Mouse (Mus musculus): ENCODE results near the gene Cpt1b.
"Not testable (repeated sequence)": the region's sequence is repeated elsewhere in the genome, so short reads cannot be mapped to it uniquely, and the experiment has no call there.

The Cpt1b gene

GRCm38 (mm10) chr15:89432946-89433345 is 7.3 kb upstream of the Cpt1b start:
- in situ Hi-C loops (cut with MboI, MseI): no loop called here

DNA sequence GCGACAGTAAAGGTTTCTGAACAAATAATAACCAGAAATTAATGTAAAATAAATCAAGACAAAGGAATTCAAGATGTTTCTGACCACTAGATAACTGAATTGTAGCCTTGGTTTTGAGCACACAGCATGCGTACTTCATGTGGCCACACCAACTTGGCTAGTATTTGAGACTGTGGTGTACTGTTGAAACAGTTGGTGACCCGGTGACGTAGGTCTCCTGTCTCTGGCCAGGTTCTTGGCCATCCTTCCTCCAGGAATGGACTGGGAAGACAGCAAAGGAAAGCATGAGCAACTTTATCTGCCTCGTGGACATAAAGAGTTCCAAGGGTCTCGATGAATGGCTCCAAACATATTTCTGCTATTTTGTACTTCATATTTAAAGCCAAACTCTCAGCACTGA is 6.1 kb upstream of the Cpt1b start:
- in situ Hi-C loops (cut with MboI, MseI): no loop called here

DNA sequence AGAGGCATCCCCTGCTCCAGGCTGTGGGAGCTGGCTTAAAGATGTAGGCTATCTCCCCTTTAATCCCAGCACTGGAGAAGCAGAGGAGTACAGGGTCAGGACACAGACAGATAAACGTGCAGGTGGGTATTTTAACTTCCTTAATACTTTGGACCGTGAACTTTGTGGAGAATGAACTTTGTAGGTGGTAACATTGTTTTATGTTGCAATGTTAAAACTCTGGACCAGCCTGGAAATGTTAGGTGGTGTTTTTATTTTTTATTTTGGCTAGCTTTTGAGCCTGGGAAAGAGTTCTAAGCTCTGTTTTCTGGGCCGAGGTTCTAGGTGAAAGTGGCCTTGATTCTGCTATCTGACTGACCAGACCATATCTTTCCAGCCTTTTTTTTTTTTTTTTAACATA is 5.6 kb upstream of the Cpt1b start:
- in situ Hi-C loops (cut with MboI, MseI): no loop called here

DNA sequence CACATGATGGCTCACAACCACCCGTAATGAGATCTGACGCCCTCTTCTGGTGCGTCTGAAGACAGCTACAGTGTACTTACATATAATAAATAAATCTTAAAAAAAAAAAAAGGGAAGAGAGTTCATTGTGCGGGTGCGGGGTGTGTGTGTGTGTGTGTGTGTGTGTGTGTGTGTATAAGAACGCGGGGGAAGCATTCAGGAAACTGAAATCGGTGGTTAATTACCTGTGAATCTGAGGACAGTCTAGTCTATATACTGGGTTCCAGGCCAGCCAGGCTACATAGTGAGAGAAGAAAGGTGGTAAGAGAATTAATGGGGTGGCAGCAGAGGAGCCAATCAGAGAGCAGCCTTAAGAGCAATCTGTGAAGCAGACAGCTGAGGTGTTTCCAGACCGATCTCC is 5.1 kb upstream of the Cpt1b start:
- in situ Hi-C loops (cut with MboI, MseI): not testable (repeated sequence)

GRCm38 (mm10) chr15:89430341-89430740 is 4.7 kb upstream of the Cpt1b start:
- in situ Hi-C loops (cut with MboI, MseI): no loop called here

GRCm38 (mm10) chr15:89429352-89430221 is 3.9 kb upstream of the Cpt1b start, which contains the start of the genes C730034F03Rik, Gm44502 and Chkb:
TSS of gene C730034F03Rik (plus strand) at chr15:89429589.
TSS of gene Gm44502 (minus strand) at chr15:89429696.
TSS of gene Chkb (minus strand) at chr15:89429908.
- in situ Hi-C loops (cut with MboI, MseI): loop anchor here (5.0 kb wide), 1 partner anchor 57 kb away; the partner anchor contains the start of gene Sco2

- in situ Hi-C loops (cut with MboI, MseI): loop anchor here (5.0 kb wide), 1 partner anchor 57 kb away; the partner anchor contains the start of gene Sco2
These were observed 3.2 kb upstream of the Cpt1b start for GRCm38 (mm10) chr15:89428821-89429351.

- in situ Hi-C loops (cut with MboI, MseI): loop anchor here (5.0 kb wide), 1 partner anchor 56 kb away; the partner anchor contains the start of gene Sco2
These were observed 2.6 kb upstream of the Cpt1b start for GRCm38 (mm10) chr15:89428136-89428790.

DNA sequence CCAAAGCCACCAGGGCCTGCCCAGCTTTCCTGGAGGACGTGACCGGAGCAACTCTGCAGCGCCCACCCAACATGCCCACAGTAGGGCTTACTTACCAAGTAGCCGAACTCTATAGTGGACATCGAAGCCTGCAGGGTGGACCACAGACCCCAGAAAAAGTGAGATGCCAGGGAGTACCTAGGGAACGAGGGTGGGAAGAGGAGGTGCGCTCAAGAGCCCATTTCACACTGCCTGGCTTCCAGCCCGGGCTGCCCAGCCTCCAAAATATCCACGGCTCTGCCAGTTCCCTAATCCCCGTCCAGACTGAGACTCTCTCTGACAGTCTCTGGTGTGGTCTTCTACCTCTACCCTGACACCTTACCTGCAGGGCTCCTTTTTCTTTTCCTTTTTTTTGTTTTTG is 1.1 kb upstream of the Cpt1b start:
- in situ Hi-C loops (cut with MboI, MseI): loop anchor here (5.0 kb wide), 1 partner anchor 54 kb away; the partner anchor contains the start of gene Sco2

DNA sequence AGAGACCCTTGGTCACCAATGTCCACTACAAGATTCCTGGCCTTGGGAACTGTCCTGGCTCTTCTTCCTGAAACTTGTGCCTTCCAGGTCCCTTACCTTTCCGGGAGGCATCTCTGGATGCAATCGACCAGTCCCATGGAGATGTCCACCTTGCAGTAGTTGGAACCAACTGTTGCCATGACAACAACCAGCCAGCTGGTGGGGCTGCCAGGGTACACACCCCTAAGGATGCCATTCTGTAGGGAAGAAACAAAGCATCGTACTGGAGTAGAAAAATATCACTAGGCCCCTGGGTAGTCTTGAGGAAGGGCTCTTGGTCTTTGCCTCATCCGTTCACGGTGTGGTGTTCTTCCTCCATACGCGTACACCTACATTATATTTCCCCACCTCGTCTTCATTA is 1.0 kb downstream of the Cpt1b start:
- in situ Hi-C loops (cut with MboI, MseI): loop anchor here (5.0 kb wide), 1 partner anchor 52 kb away; the partner anchor contains the start of gene Sco2

DNA sequence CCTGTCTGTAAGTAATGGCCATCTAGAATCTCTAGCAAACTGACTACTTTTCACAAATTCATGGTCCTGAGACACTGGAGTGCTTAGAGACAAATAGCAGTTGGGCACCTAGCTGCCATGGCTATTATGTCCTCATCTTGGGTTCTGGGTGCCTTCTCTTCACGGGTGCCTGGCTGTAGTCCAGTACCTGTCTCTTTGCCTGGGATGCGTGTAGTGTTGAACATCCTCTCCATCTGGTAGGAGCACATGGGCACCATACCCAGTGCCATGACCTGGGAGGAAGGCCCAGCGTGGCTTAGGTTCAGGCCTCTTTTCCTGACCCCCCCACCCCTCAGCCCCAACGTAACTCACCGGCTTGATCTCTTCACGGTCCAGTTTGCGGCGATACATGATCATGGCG is 3.7 kb downstream of the Cpt1b start:
- in situ Hi-C loops (cut with MboI, MseI): no loop called here

DNA sequence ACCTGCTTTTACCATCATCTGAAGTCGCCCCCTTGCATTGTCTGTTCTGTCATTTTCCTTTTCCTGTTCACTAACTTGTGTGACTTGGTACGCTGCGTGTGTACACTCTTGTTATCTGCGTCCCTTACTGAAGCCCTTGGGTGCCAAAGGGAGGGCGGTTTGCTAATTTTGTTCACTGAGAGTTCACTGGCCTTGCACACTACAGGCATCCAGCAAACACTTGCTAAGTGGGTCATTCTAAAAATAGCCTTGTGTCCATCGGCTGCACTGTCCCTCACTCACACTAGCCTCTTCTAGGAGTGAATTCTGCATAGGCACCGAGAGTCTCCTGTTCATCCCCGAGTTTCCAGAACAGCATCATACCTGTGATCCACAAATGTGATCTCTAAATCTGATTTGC is 10.4 kb downstream of the Cpt1b start:
- in situ Hi-C loops (cut with MboI, MseI): no loop called here

DNA sequence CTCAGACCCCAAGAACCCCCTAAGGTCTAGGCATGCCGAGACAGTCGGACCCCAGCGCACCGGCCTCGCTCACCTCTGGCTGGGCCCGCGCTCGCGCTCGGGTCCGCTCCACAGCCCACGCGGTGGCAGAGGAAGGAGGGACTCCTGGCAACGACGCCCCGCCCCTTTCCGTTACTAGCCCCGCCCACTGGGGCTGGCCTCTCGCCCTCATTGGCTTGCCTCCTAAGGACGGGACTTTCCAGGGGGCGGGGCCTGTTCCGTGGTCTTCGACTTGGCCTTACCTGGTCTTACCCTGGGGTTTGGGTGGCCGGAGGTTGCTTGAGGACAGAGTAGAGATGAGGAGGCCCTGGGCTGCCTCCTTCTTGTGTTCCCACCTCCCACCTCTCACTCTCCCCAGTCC is 15.5 kb downstream of the Cpt1b start, which contains the start of gene Syce3:
Gene Syce3 (minus strand): TSS at position 386 of the 400 bp plus-strand sequence.
- in situ Hi-C loops (cut with MboI, MseI): no loop called here

GRCm38 (mm10) chr15:89406691-89407090 is 19.0 kb downstream of the Cpt1b start:
- in situ Hi-C loops (cut with MboI, MseI): no loop called here

- in situ Hi-C loops (cut with MboI, MseI): no loop called here
These were observed 20.6 kb downstream of the Cpt1b start for GRCm38 (mm10) chr15:89404831-89405623.

DNA sequence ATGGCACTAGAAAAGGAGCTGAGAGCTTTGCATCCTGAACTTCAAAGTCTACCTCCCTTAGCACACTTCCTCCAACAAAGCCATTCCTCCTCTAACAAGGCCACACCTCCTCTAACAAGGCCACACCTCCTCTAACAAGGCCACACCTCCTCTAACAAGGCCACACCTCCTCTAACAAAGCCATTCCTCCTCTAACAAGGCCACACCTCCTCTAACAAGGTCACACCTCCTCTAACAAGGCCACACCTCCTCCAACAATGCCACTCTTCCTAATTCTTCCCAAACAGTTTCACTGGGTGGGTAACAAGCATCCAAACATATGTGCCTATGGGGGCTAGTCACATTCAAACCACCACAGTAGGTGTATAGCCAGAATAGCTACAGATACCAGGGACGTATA is 23.2 kb downstream of the Cpt1b start:
- in situ Hi-C loops (cut with MboI, MseI): no loop called here

DNA sequence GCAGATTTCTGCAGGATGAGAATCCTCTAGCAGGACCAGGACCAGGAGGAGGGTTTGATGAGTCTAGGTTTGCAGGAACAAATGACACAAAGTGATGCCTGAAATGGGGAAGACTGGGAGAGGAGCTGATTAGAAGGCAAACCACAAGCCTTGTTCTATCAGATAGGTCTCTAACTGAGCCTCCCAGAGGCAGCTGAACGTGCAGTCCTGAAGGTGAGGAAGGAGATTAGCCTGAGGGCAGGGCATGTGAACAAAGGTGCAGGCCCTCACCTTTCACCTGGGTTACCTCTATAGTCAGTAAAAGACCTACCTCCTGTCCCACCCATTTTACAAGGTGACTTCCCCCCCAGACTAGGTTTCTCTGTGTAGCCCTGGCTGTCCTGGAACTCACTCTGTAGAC is 25.9 kb downstream of the Cpt1b start:
- in situ Hi-C loops (cut with MboI, MseI): no loop called here

- in situ Hi-C loops (cut with MboI, MseI): no loop called here
These were observed 27.5 kb downstream of the Cpt1b start for GRCm38 (mm10) chr15:89398146-89398545.

GRCm38 (mm10) chr15:89396883-89397282 is 28.8 kb downstream of the Cpt1b start:
- in situ Hi-C loops (cut with MboI, MseI): no loop called here

DNA sequence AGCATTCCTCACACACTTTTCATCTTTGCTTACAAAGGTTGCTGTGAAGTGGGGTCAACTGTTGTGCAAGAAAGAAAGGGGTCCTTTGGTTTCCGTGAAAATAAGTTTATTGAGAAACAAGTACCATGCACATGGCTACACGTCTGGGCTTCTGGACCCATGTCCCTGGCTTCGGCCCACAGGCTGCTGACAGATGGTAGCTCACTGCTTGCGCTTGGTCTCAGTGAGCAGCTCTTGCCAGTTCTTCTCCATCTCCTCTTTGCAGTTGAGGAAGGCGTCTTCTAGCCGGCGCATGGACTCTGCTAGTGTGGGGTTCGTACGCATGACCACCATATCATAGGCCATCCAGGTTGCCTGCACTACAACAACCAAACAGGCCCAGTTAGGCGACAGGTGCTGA is 35.6 kb downstream of the Cpt1b start:
- in situ Hi-C loops (cut with MboI, MseI): no loop called here

GRCm38 (mm10) chr15:89387127-89387526 is 38.5 kb downstream of the Cpt1b start:
- in situ Hi-C loops (cut with MboI, MseI): no loop called here
